Mouse (Mus musculus) erythroblast, embryonic 14.5 days (primary cell): ENCODE results near the gene Foxl1. TPM values are rescaled to one million over a fixed set of nuclear protein-coding genes. Genes with fewer than 3 reads are reported as not detected.
"Not testable (repeated sequence)": the region's sequence is repeated elsewhere in the genome, so short reads cannot be mapped to it uniquely, and the experiment has no call there.

Experiments
- H3K27me3 ChIP-seq: 2 replicates; pipeline ENCODE4 v1.6.1; 2012; ENCODE audit warnings: inconsistent platforms; ENCODE audit not compliant: control insufficient read depth
- H3K36me3 ChIP-seq: 2 replicates; pipeline ENCODE4 v1.6.1; 2012; ENCODE audit warnings: mild to moderate bottlenecking, inconsistent platforms; ENCODE audit not compliant: control insufficient read depth
- H3K4me1 ChIP-seq: 2 replicates; pipeline ENCODE4 v1.6.1; 2012; ENCODE audit warnings: inconsistent platforms; ENCODE audit not compliant: control insufficient read depth
- H3K4me3 ChIP-seq: replicated peaks from 2 replicates; pipeline ENCODE3; 2012; ENCODE audit warnings: moderate library complexity, mild to moderate bottlenecking, inconsistent platforms
- H3K9me3 ChIP-seq: 2 replicates; pipeline ENCODE4 v1.6.1; 2012; ENCODE audit warnings: low read length, inconsistent platforms, mixed read lengths; ENCODE audit not compliant: control insufficient read depth
- GATA1 ChIP-seq: IDR thresholded peaks from 2 replicates; pipeline ENCODE4 v1.6.1; 2012; ENCODE audit warnings: low read length, inconsistent platforms, mixed read lengths
- TAL1 ChIP-seq: IDR thresholded peaks from 3 replicates; pipeline ENCODE4 v1.6.1; 2012; ENCODE audit warnings: low read length, inconsistent platforms, mixed read lengths
- polyA plus RNA-seq: library from polyadenylated mRNA; stranded (reverse); fragments of >175 nt; gene quantifications from 2 replicates; pipeline ENCODE4 v1.2.3, GENCODE M21; 2012

The Foxl1 gene
- polyA plus RNA-seq, 1 experiment = not detected

DNA sequence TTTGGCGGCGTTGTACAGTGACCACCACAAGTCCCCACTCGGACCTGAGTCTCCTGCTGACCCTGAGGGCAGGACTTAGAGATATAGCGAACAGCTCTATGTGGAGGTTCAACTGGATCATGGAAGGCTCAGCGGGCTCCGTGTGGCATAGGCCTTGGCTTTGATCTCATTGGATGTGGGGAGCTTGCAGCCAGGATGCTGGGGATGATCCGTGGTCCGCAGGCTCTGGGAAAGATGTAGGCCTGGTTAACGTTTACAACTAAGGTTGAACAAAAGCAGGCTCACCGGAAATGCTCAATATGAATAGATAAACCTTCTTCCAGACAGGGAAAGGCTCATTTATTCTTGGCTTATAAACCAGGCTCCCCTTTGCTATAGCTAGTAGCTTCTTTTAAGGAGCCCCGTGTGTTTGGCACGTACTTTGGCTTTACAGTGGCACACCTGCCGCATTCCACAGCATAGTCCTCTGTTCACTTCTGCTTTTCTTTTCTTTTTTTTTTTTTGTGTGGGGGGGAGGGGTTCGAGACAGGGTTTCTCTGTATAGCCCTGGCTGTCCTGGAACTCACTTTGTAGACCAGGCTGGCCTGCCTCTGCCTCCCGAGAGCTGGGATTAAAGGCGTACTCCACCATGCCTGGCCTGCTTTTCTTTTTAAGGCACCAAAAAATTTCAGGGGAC is 1.7 kb downstream of the Foxl1 start:
- TF ChIP-seq TAL1 (no peak), GATA1 (no peak)
- Histone ChIP-seq H3K4me1 (no peaks in the 10 kb centered on the region), H3K4me3 (no peak overlapping the region), H3K27me3 (peaks cover 71% of the 10 kb centered on the region), H3K9me3 (no peaks in the 10 kb centered on the region), H3K36me3 (no peaks in the 10 kb centered on the region)

DNA sequence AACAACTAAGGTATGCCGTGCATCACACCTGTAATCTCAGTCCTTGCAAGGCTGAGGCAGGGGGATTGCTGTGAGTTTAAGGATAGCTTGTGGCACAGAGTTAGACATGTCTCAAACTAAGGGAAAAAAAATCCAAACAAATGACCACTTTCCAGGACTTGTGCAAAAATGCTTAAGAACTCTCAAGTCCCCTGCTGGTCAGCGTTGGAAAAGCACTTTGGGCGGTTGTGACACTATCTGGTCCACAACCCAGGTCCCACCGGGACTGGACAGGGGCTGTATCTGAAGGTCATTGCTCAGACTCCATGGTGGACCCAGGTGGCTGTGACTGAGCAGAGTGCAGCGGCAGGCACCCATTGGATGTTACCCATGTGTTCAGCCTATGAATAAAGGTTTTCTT is 2.8 kb downstream of the Foxl1 start:
- Histone ChIP-seq H3K4me3 (no peak overlapping the region), H3K4me1 (no peaks in the 10 kb centered on the region), H3K36me3 (no peaks in the 10 kb centered on the region), H3K27me3 (peaks cover 60% of the 10 kb centered on the region), H3K9me3 (no peaks in the 10 kb centered on the region)
- TF ChIP-seq GATA1 (no peak), TAL1 (no peak)

DNA sequence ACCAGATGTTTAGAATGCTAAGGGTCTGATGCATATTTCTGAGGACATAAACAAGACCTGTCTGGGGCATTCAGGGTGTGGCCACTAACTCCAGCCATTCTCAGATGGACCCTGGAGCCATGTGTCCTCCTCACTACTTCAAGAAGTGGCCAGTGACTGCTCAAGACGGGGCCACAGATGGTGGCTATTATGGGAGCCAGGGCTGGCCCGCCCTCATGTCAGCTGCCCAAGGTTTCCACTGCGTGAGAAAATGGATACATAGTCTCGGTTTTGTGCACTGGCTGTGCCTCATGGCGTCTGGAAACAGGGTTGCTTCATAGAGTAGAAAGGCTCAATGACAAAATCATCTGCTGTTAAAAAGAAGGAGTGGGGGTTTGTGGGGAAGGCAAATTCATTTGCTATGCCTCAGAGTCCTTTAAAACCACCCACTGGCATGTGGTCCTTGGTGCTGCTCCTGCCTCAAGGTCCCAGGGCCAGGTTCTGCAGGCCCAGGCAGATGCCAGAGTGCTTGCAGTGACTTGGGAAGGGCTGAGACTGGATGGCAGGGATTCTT is 5.3 kb downstream of the Foxl1 start:
- H3K4me1 ChIP-seq = no peaks in the 10 kb centered on the region
- peaks cover 13% of the 10 kb centered on the region for H3K9me3 ChIP-seq
- H3K27me3 ChIP-seq = peaks cover 35% of the 10 kb centered on the region
- H3K4me3 ChIP-seq = no peak overlapping the region
- no peaks in the 10 kb centered on the region for H3K36me3 ChIP-seq
- TF ChIP-seq TAL1 (no peak), GATA1 (no peak)

DNA sequence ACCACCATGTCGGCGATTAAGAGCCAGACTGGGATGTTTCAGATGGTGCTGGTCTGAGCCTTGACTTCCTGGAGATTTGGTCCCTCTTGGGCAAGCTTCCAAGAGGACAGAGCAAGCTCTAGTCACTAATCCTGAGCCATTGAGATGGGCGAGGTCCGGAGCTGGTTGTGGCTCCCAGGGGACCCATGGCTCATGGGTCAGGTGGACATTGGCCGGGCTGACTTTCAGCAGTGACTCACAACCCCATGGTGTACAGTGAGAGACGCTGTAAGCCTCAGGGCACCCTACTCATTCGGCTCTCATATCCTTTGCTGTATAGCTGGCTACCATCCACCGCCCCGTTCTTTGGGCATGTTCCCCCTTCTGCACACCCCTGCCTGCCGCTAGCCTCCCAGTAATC is 6.4 kb downstream of the Foxl1 start:
- TF ChIP-seq GATA1 (no peak), TAL1 (no peak)
- no peaks in the 10 kb centered on the region for H3K36me3 ChIP-seq
- no peak overlapping the region for H3K4me3 ChIP-seq
- peaks cover 24% of the 10 kb centered on the region for H3K27me3 ChIP-seq
- no peaks in the 10 kb centered on the region for H3K4me1 ChIP-seq
- H3K9me3 ChIP-seq = peaks cover 19% of the 10 kb centered on the region

DNA sequence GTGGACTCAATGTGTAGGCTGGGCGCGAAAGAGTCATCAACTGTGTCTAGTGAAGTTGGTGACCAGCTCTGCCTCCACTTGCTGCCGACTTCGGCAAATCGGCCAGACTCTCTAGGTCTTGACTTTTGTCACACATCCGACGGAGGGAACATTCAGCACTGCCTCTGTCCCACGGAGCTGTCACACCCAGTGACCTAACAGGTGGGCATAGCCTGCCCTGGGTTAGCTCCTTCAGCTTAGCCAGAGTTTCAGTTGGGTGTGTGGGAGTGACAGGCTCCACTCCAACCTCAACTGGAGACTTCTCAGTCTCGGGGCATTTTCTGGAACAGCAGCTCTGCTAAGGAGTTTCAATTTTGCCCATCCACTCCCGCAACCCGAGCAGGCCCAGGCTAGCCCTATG is 6.8 kb downstream of the Foxl1 start:
- peaks cover 20% of the 10 kb centered on the region for H3K27me3 ChIP-seq
- no peak overlapping the region for H3K4me3 ChIP-seq
- H3K4me1 ChIP-seq = no peaks in the 10 kb centered on the region
- no peaks in the 10 kb centered on the region for H3K36me3 ChIP-seq
- TF ChIP-seq TAL1 (no peak), GATA1 (no peak)
- H3K9me3 ChIP-seq = peaks cover 19% of the 10 kb centered on the region

DNA sequence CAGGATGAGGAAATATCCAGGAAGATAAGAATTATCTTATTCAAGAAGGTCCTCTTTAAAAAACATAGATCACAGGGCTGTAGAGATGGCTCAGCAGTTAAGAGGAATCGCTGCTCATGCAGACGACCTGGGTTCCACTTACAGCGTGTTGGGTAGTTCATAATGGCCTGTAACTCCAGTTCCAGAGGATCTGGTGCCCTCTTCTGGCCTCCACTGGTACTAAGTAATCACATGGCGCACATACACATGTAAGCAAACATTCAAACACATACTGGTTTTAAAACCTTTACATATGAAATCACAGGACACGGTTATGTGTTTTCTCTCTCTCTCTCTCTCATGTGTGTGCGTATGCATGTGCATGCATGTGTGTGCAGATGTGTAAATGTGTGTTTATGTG is 9.1 kb downstream of the Foxl1 start:
- TF ChIP-seq GATA1 = no peak
- no peak for TF ChIP-seq TAL1
- H3K9me3 ChIP-seq = peaks cover 19% of the 10 kb centered on the region
- H3K36me3 ChIP-seq = no peaks in the 10 kb centered on the region
- peaks cover 3% of the 10 kb centered on the region; the same call in 1 of the 2 replicates for H3K27me3 ChIP-seq
- no peak overlapping the region for H3K4me3 ChIP-seq
- H3K4me1 ChIP-seq = no peaks in the 10 kb centered on the region

DNA sequence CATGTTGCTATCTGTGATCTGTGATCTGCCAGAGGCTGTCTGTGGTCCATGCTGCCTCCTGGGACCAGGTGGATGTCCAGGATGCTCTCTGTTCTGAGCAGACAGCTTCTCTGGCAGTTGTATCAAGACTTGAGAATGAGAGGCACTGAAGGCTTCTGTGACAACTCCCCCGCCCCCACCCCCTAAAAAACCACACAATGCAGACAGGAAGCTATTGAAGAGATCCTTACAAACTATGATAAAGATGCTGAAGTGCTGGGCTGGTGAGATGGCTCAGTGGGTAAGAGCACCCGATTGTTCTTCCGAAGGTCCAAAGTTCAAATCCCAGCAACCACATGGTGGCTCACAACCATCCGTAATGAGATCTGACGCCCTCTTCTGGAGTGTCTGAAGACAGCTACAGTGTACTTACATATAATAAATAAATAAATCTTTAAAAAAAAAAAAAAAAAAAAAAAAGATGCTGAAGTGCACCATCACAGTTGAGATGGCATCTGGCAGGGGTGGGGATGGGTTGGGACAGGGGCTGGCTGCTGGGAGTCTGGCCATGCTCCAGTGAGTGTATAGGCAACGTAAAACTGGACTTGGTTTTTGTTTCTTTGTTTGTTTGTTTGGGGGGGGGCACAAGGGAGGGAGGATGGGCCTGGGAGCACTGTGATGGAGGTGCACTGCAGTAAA is 17.9 kb downstream of the Foxl1 start:
- not testable (repeated sequence) for H3K4me3 ChIP-seq, H3K4me1 ChIP-seq, H3K9me3 ChIP-seq, H3K36me3 ChIP-seq
- peaks cover 11% of the 10 kb centered on the region for H3K27me3 ChIP-seq

DNA sequence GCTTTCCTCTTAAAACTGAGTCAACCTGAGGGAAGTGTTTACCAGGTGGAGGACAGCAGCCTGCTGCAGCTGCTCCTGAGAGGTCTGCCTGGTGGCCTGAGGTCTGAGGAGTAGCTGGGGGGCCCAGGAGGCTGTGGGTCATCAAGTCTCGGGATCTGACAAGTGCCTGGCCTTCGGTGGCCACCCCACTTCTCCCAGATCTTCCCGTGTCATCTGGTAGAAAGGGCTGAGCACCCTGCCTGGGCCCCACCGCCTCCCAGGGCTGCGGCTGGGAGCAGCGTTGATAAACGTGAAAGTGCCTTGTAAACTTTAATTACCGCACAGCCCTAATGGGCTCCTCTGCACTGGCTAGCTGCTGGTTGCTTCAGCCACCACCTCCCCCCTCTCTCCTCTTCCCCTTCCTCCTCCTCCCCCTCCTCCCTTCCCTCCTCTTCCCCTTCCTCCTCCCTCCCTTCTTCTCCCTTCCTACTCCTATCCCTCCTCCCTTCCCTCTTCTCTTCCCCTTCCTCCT is 20.9 kb downstream of the Foxl1 start:
- Histone ChIP-seq H3K36me3 (no peaks in the 10 kb centered on the region), H3K4me1 (no peaks in the 10 kb centered on the region), H3K27me3 (peaks cover 11% of the 10 kb centered on the region), H3K9me3 (no peaks in the 10 kb centered on the region), H3K4me3 (no peak overlapping the region)
- TF ChIP-seq TAL1 (no peak), GATA1 (no peak)

DNA sequence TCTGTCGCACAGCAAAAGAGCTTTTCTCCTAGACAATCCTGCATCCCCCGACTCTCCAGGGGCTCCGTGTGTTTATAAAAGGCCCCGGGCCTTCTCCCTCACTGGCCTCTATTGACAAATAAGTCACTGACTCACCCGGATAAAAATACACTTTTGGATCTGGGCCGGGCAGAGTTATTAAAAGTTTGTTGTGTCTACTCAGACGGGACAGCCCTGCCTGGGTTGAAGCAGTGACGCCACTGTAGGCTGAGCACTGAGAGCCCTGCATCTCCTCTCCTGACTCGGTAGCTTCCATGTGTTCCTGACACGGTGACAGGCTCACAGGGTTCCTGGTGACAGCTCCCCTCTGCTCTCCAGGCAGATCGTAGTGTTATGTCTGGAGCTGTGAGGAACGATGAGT is 24.7 kb downstream of the Foxl1 start:
- Histone ChIP-seq H3K4me3 (no peak overlapping the region), H3K27me3 (peaks cover 11% of the 10 kb centered on the region), H3K4me1 (no peaks in the 10 kb centered on the region), H3K9me3 (no peaks in the 10 kb centered on the region), H3K36me3 (no peaks in the 10 kb centered on the region)
- no peak for TF ChIP-seq GATA1
- no peak for TF ChIP-seq TAL1
